Mouse (Mus musculus): ENCODE measurements around the gene Nos1. TPM values are rescaled to one million over a fixed set of nuclear protein-coding genes. Genes with fewer than 3 reads are reported as not detected.
"Not testable (repeated sequence)": the region's sequence is repeated elsewhere in the genome, so short reads cannot be mapped to it uniquely, and the experiment has no call there.

Gene Nos1
- polyA plus RNA-seq, 2 experiments: under 0.01 TPM; not detected in 1

DNA sequence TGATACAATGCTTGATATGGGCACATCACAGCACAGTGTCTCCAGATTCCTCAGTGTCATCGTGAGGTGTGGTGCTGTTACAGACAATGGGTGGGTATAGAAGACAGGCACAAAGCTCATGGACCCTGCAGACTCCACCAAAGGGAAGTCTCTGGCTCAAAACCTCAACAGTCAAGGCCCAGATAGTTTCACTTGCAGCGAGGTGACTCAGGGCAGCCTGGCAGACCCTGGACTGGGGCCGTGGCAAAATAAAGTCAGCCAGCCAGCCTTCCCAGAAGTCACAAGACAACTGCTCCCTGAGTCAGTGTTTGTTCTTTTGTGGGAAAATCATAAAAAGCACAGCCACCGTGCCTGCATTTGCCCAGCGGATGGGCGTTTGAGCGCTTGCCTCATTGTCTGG lies 93.4 kb downstream of the Nos1 start:
- Histone ChIP-seq H3K36me3 (replicated peaks; ENCODE audit: control insufficient read depth, insufficient read depth, low read depth) (no peaks in the 10 kb centered on the region), H3K4me2 (ENCODE audit: low read depth) (no peak overlapping the region), H3K4me1 (replicated peaks; ENCODE audit: control insufficient read depth in 2 of 2, insufficient read depth in 2 of 2, low read length in 1 of 2) (no peaks in the 10 kb centered on the region), H3K4me3 (ENCODE audit: insufficient read depth in 1 of 2, low read depth in 2 of 2, low read length in 2 of 2) (no peak overlapping the region), H3K9ac (replicated peaks) (no peak overlapping the region), H3K27me3 (ENCODE audit: control insufficient read depth, insufficient read depth, low read length) (no peaks in the 10 kb centered on the region), H3K27ac (no peak overlapping the region), H3K9me3 (ENCODE audit: control insufficient read depth, low read length) (no peaks in the 10 kb centered on the region; the same call in 1 of the 2 replicates)
- no peak for TF ChIP-seq CTCF (IDR thresholded peaks at IDR 0.05; ENCODE audit: low read depth)
- no peak for TF ChIP-seq EP300 (IDR thresholded peaks at IDR 0.05; ENCODE audit: low read depth)
- DNase-seq (ENCODE audit: low read depth in 3 of 3, low spot score in 3 of 3): no peak
- ATAC-seq (ENCODE audit: insufficient read depth): no peak
- WGBS (ENCODE audit: insufficient replicate concordance): 69% methylated on average over 7 of the region's 7 CpGs

DNA sequence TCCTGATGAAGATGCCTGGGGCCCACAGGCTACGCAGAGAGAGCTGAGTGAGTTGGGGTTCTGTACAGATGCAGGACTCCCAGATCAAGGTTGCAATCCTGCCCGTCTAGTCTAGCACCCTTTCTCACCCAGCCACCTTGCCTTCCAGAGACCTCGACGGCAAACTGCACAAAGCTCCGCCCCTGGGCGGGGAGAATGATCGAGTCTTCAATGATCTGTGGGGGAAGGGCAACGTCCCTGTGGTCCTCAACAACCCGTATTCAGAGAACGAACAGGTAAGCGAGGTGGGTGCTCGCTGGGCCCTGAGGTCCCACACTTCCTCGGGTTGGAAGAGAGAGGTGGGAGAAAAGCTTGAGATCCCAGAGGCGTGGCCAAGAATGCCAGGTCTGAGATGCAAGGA lies 98.3 kb downstream of the Nos1 start:
- 28% methylated on average over 14 of the region's 14 CpGs for WGBS (ENCODE audit: insufficient replicate concordance)
- H3K27ac ChIP-seq: no peak overlapping the region
- no peaks in the 10 kb centered on the region for H3K36me3 ChIP-seq (replicated peaks; ENCODE audit: control insufficient read depth, insufficient read depth, low read depth)
- H3K4me1 ChIP-seq (replicated peaks; ENCODE audit: control insufficient read depth in 2 of 2, insufficient read depth in 2 of 2, low read length in 1 of 2): no peaks in the 10 kb centered on the region
- DNase-seq (ENCODE audit: low read depth in 3 of 3, low spot score in 3 of 3) (no peak), ATAC-seq (ENCODE audit: insufficient read depth) (no peak)
- no peaks in the 10 kb centered on the region; the same call in 1 of the 2 replicates for H3K9me3 ChIP-seq (ENCODE audit: control insufficient read depth, low read length)
- no peak overlapping the region for H3K9ac ChIP-seq (replicated peaks)
- H3K27me3 ChIP-seq (ENCODE audit: control insufficient read depth, insufficient read depth, low read length): no peaks in the 10 kb centered on the region
- TF ChIP-seq EP300 (IDR thresholded peaks at IDR 0.05; ENCODE audit: low read depth): no peak
- TF ChIP-seq CTCF (IDR thresholded peaks at IDR 0.05; ENCODE audit: low read depth): no peak
- no peak overlapping the region for H3K4me3 ChIP-seq (ENCODE audit: insufficient read depth in 1 of 2, low read depth in 2 of 2, low read length in 2 of 2)
- H3K4me2 ChIP-seq (ENCODE audit: low read depth): no peak overlapping the region

DNA sequence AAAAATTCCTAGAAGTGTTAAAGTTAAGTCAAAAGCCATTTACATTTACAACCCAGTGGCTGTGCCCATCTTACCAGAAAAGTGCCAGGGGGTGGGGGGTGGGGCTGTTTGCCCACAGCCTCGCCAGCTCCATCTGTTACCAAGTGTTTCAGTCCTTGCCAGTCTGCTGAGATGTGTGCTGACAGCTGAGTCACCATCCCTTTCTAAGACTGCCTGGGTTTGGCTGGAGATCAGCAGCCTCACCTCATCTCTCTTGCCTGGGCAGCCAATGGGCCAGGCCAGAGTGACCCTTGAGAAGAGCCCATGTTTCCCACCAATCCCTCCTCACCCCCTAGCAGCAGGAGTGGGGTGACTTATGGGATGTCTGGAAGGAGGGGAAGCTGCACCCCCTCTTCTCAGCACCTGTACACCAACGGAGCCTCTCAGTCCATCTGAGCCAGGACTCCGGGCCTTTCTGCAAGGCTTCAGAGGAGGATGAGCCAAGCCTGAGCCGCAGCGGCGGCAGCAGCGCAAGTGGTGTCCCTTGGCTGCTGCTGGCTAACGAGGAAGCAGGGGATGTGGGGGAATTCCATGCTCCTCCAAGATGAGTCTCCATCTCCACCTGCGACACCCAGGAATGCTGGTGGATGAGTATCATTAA lies 100.2 kb downstream of the Nos1 start:
- H3K36me3 ChIP-seq (replicated peaks; ENCODE audit: control insufficient read depth, insufficient read depth, low read depth): no peaks in the 10 kb centered on the region
- DNase-seq (ENCODE audit: low read depth in 3 of 3, low spot score in 3 of 3) (no peak), ATAC-seq (ENCODE audit: insufficient read depth) (no peak)
- TF ChIP-seq CTCF (IDR thresholded peaks at IDR 0.05; ENCODE audit: low read depth): no peak
- TF ChIP-seq EP300 (IDR thresholded peaks at IDR 0.05; ENCODE audit: low read depth): no peak
- H3K9me3 ChIP-seq (ENCODE audit: control insufficient read depth, low read length): no peaks in the 10 kb centered on the region; the same call in 1 of the 2 replicates
- H3K27ac ChIP-seq: no peak overlapping the region
- no peaks in the 10 kb centered on the region for H3K4me1 ChIP-seq (replicated peaks; ENCODE audit: control insufficient read depth in 2 of 2, insufficient read depth in 2 of 2, low read length in 1 of 2)
- no peak overlapping the region for H3K4me2 ChIP-seq (ENCODE audit: low read depth)
- 74% methylated on average over 9 of the region's 9 CpGs for WGBS (ENCODE audit: insufficient replicate concordance)
- no peak overlapping the region for H3K9ac ChIP-seq (replicated peaks)
- no peaks in the 10 kb centered on the region for H3K27me3 ChIP-seq (ENCODE audit: control insufficient read depth, insufficient read depth, low read length)
- no peak overlapping the region for H3K4me3 ChIP-seq (ENCODE audit: insufficient read depth in 1 of 2, low read depth in 2 of 2, low read length in 2 of 2)

DNA sequence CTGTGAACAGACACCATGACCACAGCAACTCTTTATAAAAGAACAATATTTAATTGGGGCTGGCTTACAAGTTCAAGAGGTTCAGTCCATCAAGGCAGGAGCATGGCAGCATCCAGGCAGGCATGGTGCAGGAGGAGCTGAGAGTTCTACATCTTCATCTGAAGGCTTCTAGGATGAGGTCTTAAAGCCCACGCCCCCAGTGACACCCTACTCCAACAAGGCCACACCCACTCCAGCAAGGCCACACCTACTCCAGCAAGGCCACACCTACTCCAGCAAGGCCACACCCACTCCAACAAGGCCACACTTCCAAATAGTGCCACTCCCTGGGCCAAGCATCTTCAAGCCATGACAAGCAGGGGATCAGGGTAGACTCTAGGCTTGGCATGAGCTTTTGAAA lies 101.6 kb downstream of the Nos1 start:
- ATAC-seq (ENCODE audit: insufficient read depth); H3K27me3 ChIP-seq (ENCODE audit: control insufficient read depth, insufficient read depth, low read length): not testable (repeated sequence)

DNA sequence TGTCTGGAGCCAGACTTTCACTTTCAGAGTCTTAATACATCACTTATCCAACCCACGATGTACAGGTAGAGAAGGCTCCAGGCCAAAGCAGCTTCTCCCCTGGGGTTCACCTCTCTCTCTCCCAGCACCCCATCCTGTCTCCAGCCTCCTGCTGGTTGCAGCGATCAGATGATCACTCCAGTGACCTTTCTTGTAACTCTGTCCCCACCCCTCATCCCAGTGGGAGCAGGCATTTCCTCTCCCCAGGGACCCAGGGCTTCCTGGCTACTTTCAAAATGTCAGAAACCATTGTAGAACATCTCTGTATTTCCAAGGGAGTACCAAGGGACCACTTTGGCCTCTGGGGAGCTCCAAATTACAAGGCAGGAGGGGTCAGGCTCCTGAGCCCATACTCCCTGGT lies 104.2 kb downstream of the Nos1 start:
- WGBS (ENCODE audit: insufficient replicate concordance): 55% methylated on average over 2 of the region's 2 CpGs
- H3K4me3 ChIP-seq (ENCODE audit: insufficient read depth in 1 of 2, low read depth in 2 of 2, low read length in 2 of 2): no peak overlapping the region
- no peaks in the 10 kb centered on the region for H3K9me3 ChIP-seq (ENCODE audit: control insufficient read depth, low read length)

More for the DNA sequence above, 101.6 kb downstream of the Nos1 start:
- H3K27ac ChIP-seq; H3K4me1 ChIP-seq (replicated peaks; ENCODE audit: control insufficient read depth in 2 of 2, insufficient read depth in 2 of 2, low read length in 1 of 2); H3K9ac ChIP-seq (replicated peaks); H3K4me2 ChIP-seq (ENCODE audit: low read depth); H3K9me3 ChIP-seq (ENCODE audit: control insufficient read depth, low read length); H3K4me3 ChIP-seq (ENCODE audit: insufficient read depth in 1 of 2, low read depth in 2 of 2, low read length in 2 of 2); H3K36me3 ChIP-seq (replicated peaks; ENCODE audit: control insufficient read depth, insufficient read depth, low read depth); DNase-seq (ENCODE audit: low read depth in 3 of 3, low spot score in 3 of 3): not testable (repeated sequence)
- 20% methylated on average over 1 of the region's 1 CpGs for WGBS (ENCODE audit: insufficient replicate concordance)

More for the DNA sequence above, 104.2 kb downstream of the Nos1 start:
- TF ChIP-seq EP300 (IDR thresholded peaks at IDR 0.05; ENCODE audit: low read depth): no peak
- no peak for TF ChIP-seq CTCF (IDR thresholded peaks at IDR 0.05; ENCODE audit: low read depth)
- H3K27ac ChIP-seq: no peak overlapping the region
- H3K36me3 ChIP-seq (replicated peaks; ENCODE audit: control insufficient read depth, insufficient read depth, low read depth): no peaks in the 10 kb centered on the region
- no peak overlapping the region for H3K9ac ChIP-seq (replicated peaks)
- H3K27me3 ChIP-seq (ENCODE audit: control insufficient read depth, insufficient read depth, low read length): no peaks in the 10 kb centered on the region
- DNase-seq (ENCODE audit: low read depth in 3 of 3, low spot score in 3 of 3): no peak
- H3K4me1 ChIP-seq (replicated peaks; ENCODE audit: control insufficient read depth in 2 of 2, insufficient read depth in 2 of 2, low read length in 1 of 2): no peaks in the 10 kb centered on the region
- ATAC-seq (ENCODE audit: insufficient read depth): no peak
- no peak overlapping the region for H3K4me2 ChIP-seq (ENCODE audit: low read depth)
